Mouse (Mus musculus): ENCODE data around the gene Pds5b.
"Not testable (repeated sequence)": the region's sequence is repeated elsewhere in the genome, so short reads cannot be mapped to it uniquely, and the experiment has no call there.

Gene Pds5b

GRCm38 (mm10) chr5:150829499-150829898 is 156.0 kb downstream of the Pds5b start:
- DNase-seq, result no peak

- DNase-seq, result no peak
Measured at GRCm38 (mm10) chr5:150830718-150831117, 157.2 kb downstream of the Pds5b start.

- no peak for DNase-seq
Measured at GRCm38 (mm10) chr5:150836782-150837181, 163.2 kb downstream of the Pds5b start.

GRCm38 (mm10) chr5:150839688-150840541 is 166.4 kb downstream of the Pds5b start:
- DNase-seq, result no peak

- no peak for DNase-seq
Measured at GRCm38 (mm10) chr5:150840596-150840995, 167.1 kb downstream of the Pds5b start.

- no peak for DNase-seq
Measured at GRCm38 (mm10) chr5:150845961-150846360, 172.4 kb downstream of the Pds5b start.

- no peak for DNase-seq
Measured at GRCm38 (mm10) chr5:150850821-150851220, 177.3 kb downstream of the Pds5b start.

- DNase-seq, result not testable (repeated sequence)
Measured at GRCm38 (mm10) chr5:150852097-150852496, 178.6 kb downstream of the Pds5b start.

GRCm38 (mm10) chr5:150854506-150854905 is 181.0 kb downstream of the Pds5b start:
- DNase-seq, result no peak

GRCm38 (mm10) chr5:150859642-150860194 is 186.2 kb downstream of the Pds5b start:
- DNase-seq, result no peak
